Mouse (Mus musculus) cortical plate, adult 2 months (tissue): ENCODE data around the gene St3gal3. TPM values are rescaled to one million over a fixed set of nuclear protein-coding genes. Genes with fewer than 3 reads are reported as not detected.

ENCODE experiments used
- H3K27ac ChIP-seq: fragments of 200-500 bp; 2 replicates; pipeline ENCODE4 v1.5.1; 2012; ENCODE audit warnings: low read length, control low read depth, inconsistent platforms; ENCODE audit not compliant: insufficient read depth
- H3K4me1 ChIP-seq: fragments of 200-500 bp; 2 replicates; pipeline ENCODE4 v1.6.1; 2011; ENCODE audit warnings: low read length; ENCODE audit not compliant: control insufficient read depth, insufficient read depth
- H3K4me3 ChIP-seq: fragments of 200-500 bp; 2 replicates; pipeline ENCODE4 v1.5.1; 2011; ENCODE audit warnings: mild to moderate bottlenecking, low read length, control low read depth; ENCODE audit not compliant: insufficient read depth
- CTCF ChIP-seq: fragments of 200-500 bp; IDR thresholded peaks from 2 replicates; pipeline ENCODE4 v1.5.1; 2011; ENCODE audit warnings: mild to moderate bottlenecking, control low read depth, low read length; ENCODE audit not compliant: insufficient read depth; ENCODE audit errors: extremely low read depth
- POLR2A ChIP-seq: fragments of 200-500 bp; IDR thresholded peaks from 2 replicates; pipeline ENCODE4 v1.6.1; 2011; ENCODE audit warnings: mild to moderate bottlenecking, low read length, control low read depth; ENCODE audit not compliant: insufficient read depth; ENCODE audit errors: extremely low read depth
- polyA plus RNA-seq: library from polyadenylated mRNA; depleted of rRNA; stranded (reverse); fragments of >200 nt; gene quantifications from 2 replicates; pipeline ENCODE4 v1.2.3, GENCODE M21; 2012

The St3gal3 gene
- polyA plus RNA-seq, 1 experiment: 52.3 TPM

GRCm38 (mm10) chr4:117989801-117990200 lies 144.9 kb downstream of the St3gal3 start:
- Histone ChIP-seq H3K4me3 (no peak overlapping the region), H3K4me1 (peaks cover 5% of the 10 kb centered on the region; the same call in 1 of the 2 replicates), H3K27ac (no peak overlapping the region)
- TF ChIP-seq POLR2A (no peak), CTCF (no peak)

- TF ChIP-seq CTCF (no peak), POLR2A (no peak)
- peaks cover 12% of the 10 kb centered on the region for H3K4me1 ChIP-seq
- no peak overlapping the region for H3K4me3 ChIP-seq
- no peak overlapping the region for H3K27ac ChIP-seq
Observed at GRCm38 (mm10) chr4:117986766-117987165, 147.9 kb downstream of the St3gal3 start.

DNA sequence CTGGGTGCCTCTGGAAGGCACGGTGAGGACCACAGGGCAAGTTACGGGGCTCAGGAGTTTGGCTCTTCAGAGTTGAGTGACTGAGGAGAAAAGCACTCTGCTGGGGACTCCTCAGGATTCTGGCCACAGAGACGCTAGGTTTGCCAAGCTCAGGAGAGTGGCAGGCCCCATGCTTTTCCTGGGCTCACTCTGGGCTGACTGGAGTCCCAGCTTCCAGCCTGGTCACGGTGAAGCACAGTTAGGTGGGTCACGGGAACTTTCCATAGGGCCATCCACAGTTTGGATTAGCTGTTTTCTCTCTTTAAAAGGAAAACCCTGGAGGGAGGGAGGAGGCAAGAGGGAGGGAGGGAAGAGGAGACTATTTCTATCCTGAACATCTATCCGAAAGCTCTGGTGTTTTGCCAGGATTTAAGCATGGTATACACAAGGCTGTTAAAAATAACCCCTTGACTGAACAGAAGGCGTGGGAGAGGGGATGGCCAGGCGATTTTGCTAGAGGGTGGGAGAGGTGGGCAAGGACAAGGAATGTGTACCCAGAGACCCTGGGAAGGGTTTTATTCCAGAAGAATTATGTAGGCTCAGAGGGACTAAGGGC lies 149.6 kb downstream of the St3gal3 start:
- H3K4me3 ChIP-seq: no peak overlapping the region
- peaks cover 12% of the 10 kb centered on the region for H3K4me1 ChIP-seq
- H3K27ac ChIP-seq: no peak overlapping the region
- TF ChIP-seq CTCF (no peak), POLR2A (no peak)

DNA sequence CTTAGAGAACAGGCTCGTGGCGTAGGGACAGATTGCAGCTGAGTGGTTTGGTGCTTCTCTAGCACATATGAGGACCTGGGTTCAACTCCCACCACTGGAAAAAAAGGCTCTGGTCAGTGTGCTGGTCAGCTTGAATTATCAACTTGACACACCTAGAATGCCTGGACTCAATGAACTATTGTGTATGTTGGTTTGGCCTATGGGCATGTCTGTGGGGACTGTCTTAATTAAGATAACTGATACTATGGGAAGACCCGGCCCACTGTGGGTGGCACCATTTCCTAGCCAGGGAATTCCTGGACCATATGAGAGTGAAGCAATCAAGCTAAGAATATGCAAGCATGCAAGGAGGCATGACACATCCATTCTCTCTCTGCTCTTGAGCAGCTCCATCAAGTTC lies 150.5 kb downstream of the St3gal3 start:
- TF ChIP-seq POLR2A (no peak), CTCF (no peak)
- no peak overlapping the region for H3K4me3 ChIP-seq

GRCm38 (mm10) chr4:117982706-117983105 lies 152.0 kb downstream of the St3gal3 start:
- no peak for TF ChIP-seq POLR2A
- no peak for TF ChIP-seq CTCF
- Histone ChIP-seq H3K4me3 (no peak overlapping the region), H3K27ac (no peak overlapping the region), H3K4me1 (peaks cover 12% of the 10 kb centered on the region)

More for the DNA sequence above, 150.5 kb downstream of the St3gal3 start:
- Histone ChIP-seq H3K4me1 (peaks cover 12% of the 10 kb centered on the region), H3K27ac (no peak overlapping the region)

DNA sequence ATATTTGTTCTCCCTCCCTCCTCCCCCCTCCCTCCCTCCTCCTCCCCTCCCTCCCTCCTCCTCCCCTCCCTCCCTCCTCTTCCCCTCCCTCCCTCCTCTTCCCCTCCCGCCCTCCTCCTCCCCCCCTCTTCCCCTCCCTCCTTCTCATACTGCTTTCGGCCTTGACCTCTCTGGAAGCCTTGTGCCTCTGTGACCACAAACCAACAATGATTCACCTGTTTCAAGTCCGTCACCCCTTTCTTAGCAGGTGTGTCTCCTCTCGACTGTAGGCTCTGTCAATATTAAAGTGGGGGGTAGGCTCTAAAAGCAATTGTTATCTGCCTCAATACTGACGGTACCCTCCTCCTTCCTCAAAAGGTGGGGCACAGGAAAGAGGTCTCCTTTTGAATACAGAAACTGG lies 153.2 kb downstream of the St3gal3 start:
- no peak overlapping the region for H3K27ac ChIP-seq
- H3K4me3 ChIP-seq: no peak overlapping the region
- TF ChIP-seq CTCF (no peak), POLR2A (no peak)
- peaks cover 12% of the 10 kb centered on the region for H3K4me1 ChIP-seq

DNA sequence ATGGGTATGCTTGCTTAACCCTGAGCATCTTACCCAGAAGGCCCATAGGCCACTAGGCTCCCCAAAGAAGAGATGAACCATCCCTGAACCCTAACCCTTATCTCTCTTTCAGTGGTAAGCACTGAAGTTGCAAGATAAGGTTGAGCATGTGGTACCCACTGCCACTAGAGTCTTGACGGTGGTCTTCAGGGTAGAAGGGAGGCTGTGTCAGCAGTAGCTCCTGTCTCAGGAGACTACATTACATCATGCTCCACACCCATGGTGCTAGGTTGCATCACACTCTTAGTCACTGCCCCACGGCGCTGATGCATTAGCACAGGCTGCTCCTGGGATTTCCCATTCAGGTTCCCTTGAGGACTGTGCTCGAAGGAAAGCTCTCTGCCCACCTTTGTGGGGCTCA lies 154.6 kb downstream of the St3gal3 start:
- no peak for TF ChIP-seq CTCF
- TF ChIP-seq POLR2A: no peak
- Histone ChIP-seq H3K4me3 (no peak overlapping the region), H3K27ac (no peak overlapping the region), H3K4me1 (peaks cover 10% of the 10 kb centered on the region)

GRCm38 (mm10) chr4:117979181-117979580 lies 155.5 kb downstream of the St3gal3 start:
- H3K4me1 ChIP-seq: peaks cover 9% of the 10 kb centered on the region

GRCm38 (mm10) chr4:117978282-117978681 lies 156.4 kb downstream of the St3gal3 start:
- TF ChIP-seq CTCF (no peak), POLR2A (no peak)
- H3K27ac ChIP-seq: no peak overlapping the region
- peaks cover 9% of the 10 kb centered on the region; the same call in 1 of the 2 replicates for H3K4me1 ChIP-seq

More at GRCm38 (mm10) chr4:117979181-117979580, 155.5 kb downstream of the St3gal3 start:
- Histone ChIP-seq H3K27ac (no peak overlapping the region), H3K4me3 (no peak overlapping the region)
- TF ChIP-seq CTCF: no peak
- no peak for TF ChIP-seq POLR2A

DNA sequence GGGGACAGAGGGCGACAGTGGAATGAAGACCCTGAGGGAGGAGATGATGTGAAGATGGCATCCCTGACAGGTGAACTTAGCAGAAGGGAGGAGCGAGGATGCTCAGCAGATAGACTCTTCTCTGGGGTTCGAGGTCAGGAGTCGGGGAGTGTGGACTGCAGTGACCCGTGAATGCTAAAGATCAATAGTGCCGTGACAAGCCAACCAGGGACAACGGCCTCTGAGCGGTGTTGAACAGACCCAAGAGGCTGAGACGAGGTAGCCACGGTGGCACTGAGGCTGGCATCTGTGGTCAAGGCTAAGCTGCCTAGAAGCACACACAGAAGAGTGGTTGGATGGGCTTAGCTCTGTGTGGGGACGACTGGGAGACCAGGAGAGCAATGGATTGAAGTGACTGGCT lies 156.9 kb downstream of the St3gal3 start:
- H3K4me1 ChIP-seq: peaks cover 7% of the 10 kb centered on the region; the same call in 1 of the 2 replicates
- no peak overlapping the region for H3K27ac ChIP-seq
- no peak overlapping the region for H3K4me3 ChIP-seq
- TF ChIP-seq POLR2A (no peak), CTCF (no peak)

More at GRCm38 (mm10) chr4:117978282-117978681, 156.4 kb downstream of the St3gal3 start:
- H3K4me3 ChIP-seq: no peak overlapping the region

DNA sequence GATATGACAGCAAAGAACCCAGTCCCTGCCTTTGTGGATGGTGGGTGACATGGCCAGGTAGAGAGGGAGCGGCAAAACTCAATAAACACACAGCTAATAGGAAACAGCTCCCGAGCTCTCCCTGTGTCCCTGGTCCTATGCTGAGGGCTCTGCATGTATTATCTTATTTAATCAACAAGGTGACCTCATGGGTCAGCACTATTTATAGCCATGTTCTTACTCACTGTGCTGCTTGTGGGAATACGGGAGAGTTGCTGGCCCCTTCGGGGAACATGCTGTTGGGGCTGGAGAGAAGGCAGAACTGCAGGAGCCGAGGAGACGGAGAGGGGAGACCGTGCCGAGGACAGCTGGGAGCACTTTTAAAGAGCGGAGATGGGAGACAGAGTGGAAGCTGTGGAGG lies 157.3 kb downstream of the St3gal3 start:
- no peak overlapping the region for H3K27ac ChIP-seq
- H3K4me1 ChIP-seq: peaks cover 7% of the 10 kb centered on the region; the same call in 1 of the 2 replicates
- H3K4me3 ChIP-seq: no peak overlapping the region
- TF ChIP-seq CTCF: no peak
- no peak for TF ChIP-seq POLR2A
